Mouse (Mus musculus): ENCODE measurements around the gene Ptrh1.
A peak's percentile ranks its signal among the peaks of the same experiment; 100 is the strongest.

DNA sequence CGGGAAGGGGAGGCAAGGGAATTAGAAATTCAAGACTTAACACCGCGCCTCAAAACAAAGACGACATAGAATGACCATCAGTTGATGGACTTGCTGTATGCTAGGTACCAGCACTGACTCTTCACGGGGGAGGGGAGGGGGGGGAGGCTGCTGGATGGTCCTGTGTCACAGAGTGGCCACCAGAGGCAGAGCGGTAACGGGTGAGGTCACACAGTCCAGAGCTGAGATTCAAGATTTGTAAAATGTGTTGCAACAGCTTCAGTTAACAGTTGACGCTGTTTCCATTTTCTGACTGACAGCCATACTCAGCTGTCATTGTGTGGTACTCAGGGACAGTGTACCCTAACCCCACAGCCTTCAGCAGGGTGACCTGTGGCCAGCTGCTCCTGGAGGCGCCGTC, 23.4 kb upstream of the Ptrh1 start:
- TF ChIP-seq CTCF (IDR thresholded peaks at IDR 0.05; ENCODE audit: low read depth) (peak; percentile 48), EP300 (IDR thresholded peaks at IDR 0.05; ENCODE audit: low read depth) (no peak)
